Mouse (Mus musculus) forebrain, embryonic 13.5 days (tissue): ENCODE data around the gene Gm42417. TPM values are rescaled to one million over a fixed set of nuclear protein-coding genes. Genes with fewer than 3 reads are reported as not detected.

ENCODE experiments used
- ATAC-seq: fragments of 200-750 bp; cut with Nextera tagmentation; 2 replicates; pipeline ENCODE4 v1.8.0; 2017
- H3K27ac ChIP-seq: fragments of 300-500 bp; sonication (generic); 2 replicates; pipeline ENCODE4 v1.5.1; 2015; ENCODE audit warnings: inconsistent platforms, mild to moderate bottlenecking, moderate library complexity
- H3K27me3 ChIP-seq: fragments of 300-500 bp; sonication (generic); 2 replicates; pipeline ENCODE4 v1.6.1; 2015; ENCODE audit warnings: mild to moderate bottlenecking, inconsistent platforms
- H3K36me3 ChIP-seq: fragments of 300-500 bp; sonication (generic); 2 replicates; pipeline ENCODE4 v1.6.1; 2015; ENCODE audit warnings: mild to moderate bottlenecking, inconsistent platforms; ENCODE audit not compliant: poor library complexity, severe bottlenecking
- H3K4me1 ChIP-seq: fragments of 300-500 bp; sonication (generic); 2 replicates; pipeline ENCODE4 v1.6.1; 2015; ENCODE audit warnings: inconsistent platforms
- H3K4me2 ChIP-seq: fragments of 300-500 bp; sonication (generic); 2 replicates; pipeline ENCODE4 v1.6.1; 2015; ENCODE audit warnings: inconsistent platforms, mild to moderate bottlenecking, moderate library complexity
- H3K4me3 ChIP-seq: fragments of 300-500 bp; sonication (generic); 2 replicates; pipeline ENCODE4 v1.5.1; 2015; ENCODE audit warnings: mild to moderate bottlenecking, inconsistent platforms
- H3K9ac ChIP-seq: fragments of 300-500 bp; sonication (generic); 2 replicates; pipeline ENCODE4 v1.6.1; 2015; ENCODE audit warnings: mild to moderate bottlenecking, inconsistent platforms
- H3K9me3 ChIP-seq: fragments of 300-500 bp; sonication (generic); replicated peaks from 2 replicates; pipeline ENCODE4 v1.6.1; 2016; ENCODE audit warnings: inconsistent platforms
- WGBS: fragments of 180-500 bp; shearing (Covaris S2); methylation state at CpG from one replicate; pipeline ENCODE4 v1.1.7; 2015; 5-methylcytosine and 5-hydroxymethylcytosine counted together
- polyA plus RNA-seq: library from polyadenylated mRNA; unstranded; fragments of >200 nt; fragmentation: Nextera tagmentation; extraction: Ambion mirVana; gene quantifications from 2 replicates; pipeline ENCODE4 v1.2.1, GENCODE M21; 2015

Gm42417 gene
- polyA plus RNA-seq: 0.30 and 0.44 TPM in 2 replicates

GRCm38 (mm10) chr1:36539186-36539585, at the start of gene Gm42417:
Gm42417 (minus strand) TSS chr1:36539429.
- peaks cover 5% of the 10 kb centered on the region for H3K4me1 ChIP-seq
- no peak within 1 kb of the TSS for H3K9ac ChIP-seq
- no peaks in the 10 kb centered on the region for H3K9me3 ChIP-seq
- no peaks in the 10 kb centered on the region for H3K27me3 ChIP-seq
- 77% methylated on average over 9 of the region's 9 CpGs for WGBS
- no peak within 1 kb of the TSS for H3K4me2 ChIP-seq
- H3K27ac ChIP-seq: no peak within 1 kb of the TSS
- H3K36me3 ChIP-seq: peaks cover 38% of the 10 kb centered on the region
- no peak for ATAC-seq
- no peak within 1 kb of the TSS for H3K4me3 ChIP-seq

GRCm38 (mm10) chr1:36587860-36588259, 48.6 kb upstream of the Gm42417 start:
- peaks cover 70% of the 10 kb centered on the region for H3K27me3 ChIP-seq
- H3K9ac ChIP-seq: 0 out of 2 replicates have a peak overlapping the region, but pooled peaks have one; percentile 43
- WGBS: 86% methylated on average over 6 of the region's 6 CpGs
- ATAC-seq: no peak
- no peak overlapping the region for H3K27ac ChIP-seq
- no peak overlapping the region for H3K4me3 ChIP-seq
- no peak overlapping the region for H3K4me2 ChIP-seq
- H3K4me1 ChIP-seq: no peaks in the 10 kb centered on the region
- H3K36me3 ChIP-seq: no peaks in the 10 kb centered on the region
- no peaks in the 10 kb centered on the region for H3K9me3 ChIP-seq

- Histone ChIP-seq H3K36me3 (no peaks in the 10 kb centered on the region), H3K4me1 (peaks cover 2% of the 10 kb centered on the region), H3K9ac (no peak overlapping the region), H3K4me3 (no peak overlapping the region), H3K4me2 (no peak overlapping the region), H3K27ac (no peak overlapping the region), H3K27me3 (peaks cover 78% of the 10 kb centered on the region), H3K9me3 (no peaks in the 10 kb centered on the region)
- 28% methylated on average over 4 of the region's 4 CpGs for WGBS
- no peak for ATAC-seq
Measured at GRCm38 (mm10) chr1:36586288-36586687, 47.1 kb upstream of the Gm42417 start.

GRCm38 (mm10) chr1:36583408-36584116, 44.3 kb upstream of the Gm42417 start:
- Histone ChIP-seq H3K36me3 (no peaks in the 10 kb centered on the region), H3K27ac (no peak overlapping the region), H3K4me2 (no peak overlapping the region), H3K9ac (no peak overlapping the region), H3K27me3 (peaks cover 78% of the 10 kb centered on the region), H3K4me3 (no peak overlapping the region), H3K4me1 (peaks cover 23% of the 10 kb centered on the region), H3K9me3 (no peaks in the 10 kb centered on the region)
- ATAC-seq: no peak
- WGBS: 86% methylated on average over 8 of the region's 8 CpGs

- Histone ChIP-seq H3K27me3 (peaks cover 83% of the 10 kb centered on the region), H3K9ac (no peak overlapping the region), H3K36me3 (no peaks in the 10 kb centered on the region), H3K4me2 (no peak overlapping the region), H3K27ac (no peak overlapping the region), H3K9me3 (no peaks in the 10 kb centered on the region), H3K4me1 (peaks cover 23% of the 10 kb centered on the region), H3K4me3 (no peak overlapping the region)
- no peak for ATAC-seq
- 77% methylated on average over 8 of the region's 8 CpGs for WGBS
Measured at GRCm38 (mm10) chr1:36582211-36582610, 43.0 kb upstream of the Gm42417 start.

- Histone ChIP-seq H3K27ac (peak overlapping the region; percentile 87), H3K9ac (no peak overlapping the region), H3K4me3 (no peak overlapping the region), H3K9me3 (no peaks in the 10 kb centered on the region), H3K27me3 (peaks cover 80% of the 10 kb centered on the region), H3K36me3 (no peaks in the 10 kb centered on the region), H3K4me1 (peaks cover 23% of the 10 kb centered on the region), H3K4me2 (no peak overlapping the region)
- WGBS: 19% methylated on average over 5 of the region's 5 CpGs
- no peak for ATAC-seq
Measured at GRCm38 (mm10) chr1:36581260-36581659, 42.0 kb upstream of the Gm42417 start.

- WGBS: 2% methylated on average over 17 of the region's 17 CpGs
Measured at GRCm38 (mm10) chr1:36580384-36581207, 41.4 kb upstream of the Gm42417 start.

GRCm38 (mm10) chr1:36579974-36580383, 40.8 kb upstream of the Gm42417 start:
- Histone ChIP-seq H3K4me2 (peak overlapping the region; percentile 49), H3K4me1 (peaks cover 23% of the 10 kb centered on the region), H3K4me3 (no peak overlapping the region), H3K9me3 (no peaks in the 10 kb centered on the region), H3K9ac (peak overlapping the region; percentile 22), H3K36me3 (no peaks in the 10 kb centered on the region), H3K27ac (peak overlapping the region; percentile 87), H3K27me3 (peaks cover 67% of the 10 kb centered on the region)
- ATAC-seq: peak; percentile 62
- WGBS: 17% methylated on average over 6 of the region's 6 CpGs

More at GRCm38 (mm10) chr1:36580384-36581207, 41.4 kb upstream of the Gm42417 start:
- H3K27ac ChIP-seq: peak overlapping the region; percentile 87
- ATAC-seq: peak; percentile 92
- H3K9me3 ChIP-seq: no peaks in the 10 kb centered on the region
- peak overlapping the region; percentile 22 for H3K9ac ChIP-seq
- peaks cover 23% of the 10 kb centered on the region for H3K4me1 ChIP-seq
- peaks cover 73% of the 10 kb centered on the region for H3K27me3 ChIP-seq
- no peaks in the 10 kb centered on the region for H3K36me3 ChIP-seq
- peak overlapping the region; percentile 49 for H3K4me2 ChIP-seq
- 0 out of 2 replicates have a peak overlapping the region, but pooled peaks have one; percentile 6 for H3K4me3 ChIP-seq

GRCm38 (mm10) chr1:36576991-36577675, 37.9 kb upstream of the Gm42417 start:
- 74% methylated on average over 6 of the region's 6 CpGs for WGBS

GRCm38 (mm10) chr1:36575347-36575746, 36.1 kb upstream of the Gm42417 start:
- Histone ChIP-seq H3K27me3 (peaks cover 40% of the 10 kb centered on the region), H3K4me2 (no peak overlapping the region), H3K9me3 (no peaks in the 10 kb centered on the region), H3K9ac (no peak overlapping the region), H3K36me3 (no peaks in the 10 kb centered on the region), H3K4me3 (no peak overlapping the region), H3K27ac (no peak overlapping the region), H3K4me1 (peaks cover 18% of the 10 kb centered on the region)
- no peak for ATAC-seq
- 66% methylated on average over 6 of the region's 6 CpGs for WGBS

More at GRCm38 (mm10) chr1:36576991-36577675, 37.9 kb upstream of the Gm42417 start:
- Histone ChIP-seq H3K27me3 (peaks cover 46% of the 10 kb centered on the region), H3K36me3 (no peaks in the 10 kb centered on the region), H3K4me1 (peaks cover 29% of the 10 kb centered on the region), H3K27ac (no peak overlapping the region), H3K9ac (no peak overlapping the region), H3K4me3 (no peak overlapping the region), H3K4me2 (no peak overlapping the region), H3K9me3 (no peaks in the 10 kb centered on the region)
- ATAC-seq: no peak

- no peaks in the 10 kb centered on the region for H3K36me3 ChIP-seq
- no peak overlapping the region for H3K4me2 ChIP-seq
- no peaks in the 10 kb centered on the region for H3K9me3 ChIP-seq
- no peak overlapping the region for H3K4me3 ChIP-seq
- 87% methylated on average over 5 of the region's 5 CpGs for WGBS
- no peak overlapping the region for H3K27ac ChIP-seq
- H3K4me1 ChIP-seq: peaks cover 8% of the 10 kb centered on the region; the same call in 1 of the 2 replicates
- H3K27me3 ChIP-seq: peaks cover 32% of the 10 kb centered on the region
- H3K9ac ChIP-seq: no peak overlapping the region
- no peak for ATAC-seq
Measured at GRCm38 (mm10) chr1:36574196-36574955, 35.1 kb upstream of the Gm42417 start.
